Mouse (Mus musculus) fat pad, adult 2 months (tissue): ENCODE results near the gene Fgfr2.

Experiments used
- DNase-seq: peaks from one replicate; pipeline ENCODE4 v3.0.0-alpha.2; 2011; ENCODE audit warnings: low read depth, low spot score; ENCODE audit errors: extremely low read depth

Gene Fgfr2

GRCm38 (mm10) chr7:132761409-132761808 lies 361.7 kb downstream of the Fgfr2 start:
- DNase-seq: no peak

GRCm38 (mm10) chr7:132760589-132761180 lies 362.5 kb downstream of the Fgfr2 start:
- no peak for DNase-seq

GRCm38 (mm10) chr7:132759926-132760325 lies 363.2 kb downstream of the Fgfr2 start:
- no peak for DNase-seq

- DNase-seq: no peak
These were observed 363.7 kb downstream of the Fgfr2 start for GRCm38 (mm10) chr7:132759405-132759891.

GRCm38 (mm10) chr7:132758875-132759274 lies 364.3 kb downstream of the Fgfr2 start:
- no peak for DNase-seq

- DNase-seq: no peak
These were observed 366.8 kb downstream of the Fgfr2 start for GRCm38 (mm10) chr7:132756325-132756724.

- DNase-seq: no peak
These were observed 368.8 kb downstream of the Fgfr2 start for GRCm38 (mm10) chr7:132754389-132754750.

- no peak for DNase-seq
These were observed 369.4 kb downstream of the Fgfr2 start for GRCm38 (mm10) chr7:132753518-132754388.

GRCm38 (mm10) chr7:132751716-132752115 lies 371.4 kb downstream of the Fgfr2 start:
- no peak for DNase-seq

- DNase-seq: no peak
These were observed 373.6 kb downstream of the Fgfr2 start for GRCm38 (mm10) chr7:132749504-132749903.

GRCm38 (mm10) chr7:132748076-132748769 lies 374.9 kb downstream of the Fgfr2 start:
- no peak for DNase-seq

GRCm38 (mm10) chr7:132747096-132747495 lies 376.1 kb downstream of the Fgfr2 start:
- no peak for DNase-seq

GRCm38 (mm10) chr7:132742912-132743311 lies 380.2 kb downstream of the Fgfr2 start:
- no peak for DNase-seq

- DNase-seq: no peak
These were observed 383.3 kb downstream of the Fgfr2 start for GRCm38 (mm10) chr7:132739829-132740228.

- DNase-seq: no peak
These were observed 384.3 kb downstream of the Fgfr2 start for GRCm38 (mm10) chr7:132738844-132739243.

- no peak for DNase-seq
These were observed 386.9 kb downstream of the Fgfr2 start for GRCm38 (mm10) chr7:132736099-132736862.

GRCm38 (mm10) chr7:132735145-132735544 lies 388.0 kb downstream of the Fgfr2 start:
- DNase-seq: no peak

- no peak for DNase-seq
These were observed 388.9 kb downstream of the Fgfr2 start for GRCm38 (mm10) chr7:132734222-132734621.

- no peak for DNase-seq
These were observed 389.6 kb downstream of the Fgfr2 start for GRCm38 (mm10) chr7:132733521-132733920.

GRCm38 (mm10) chr7:132732136-132732789 lies 390.9 kb downstream of the Fgfr2 start:
- DNase-seq: no peak
